ENCODE assay signal across 13 mouse cellular contexts in genomic region chr5:148181308-148181630, GRCm38 (mm10).
A peak's percentile ranks its signal among the peaks of the same experiment; 100 is the strongest.
DNase-seq lines count a peak whose midpoint lies in the region; ATAC-seq and TF ChIP-seq lines count a peak whose summit lies in the region.
"Had no signal": no experiment of that assay in that cellular context is flagged by ENCODE, and none has a peak within 500 bp of the region (broad histone marks: within the 10 kb centered on the region; RNA-seq: fewer than 3 reads in every experiment).

No protein-coding gene starts in this region.

- no peaks in the 10 kb centered on the region for H3K27me3 ChIP-seq in kidney, adult 2 months (replicated peaks; ENCODE audit: control insufficient read depth, insufficient read depth, low read length)
- no peaks in the 10 kb centered on the region for H3K27me3 ChIP-seq in hindbrain, embryonic 13.5 days
- H3K27me3 ChIP-seq in midbrain, embryonic 16.5 days (ENCODE audit: control insufficient read depth, insufficient read depth, low read depth, low read length), result no peaks in the 10 kb centered on the region
- H3K27me3 ChIP-seq: forebrain, embryonic 15.5 days had no signal

- ATAC-seq in hindbrain, embryonic 13.5 days (ENCODE audit: low FRiP score), result no peak
- ATAC-seq in midbrain, embryonic 16.5 days, result no peak
- no peak for ATAC-seq in cerebellum, adult (ENCODE audit: insufficient number of reproducible peaks, low FRiP score, low TSS enrichment)

- no peak for TF ChIP-seq POLR2A in kidney, adult 2 months (IDR thresholded peaks at IDR 0.05; ENCODE audit: low read depth, low read length)

- peaks cover 9% of the 10 kb centered on the region; the same call in 1 of the 2 replicates for H3K9me3 ChIP-seq in hindbrain, embryonic 13.5 days
- H3K9me3 ChIP-seq in midbrain, embryonic 16.5 days (replicated peaks; ENCODE audit: control insufficient read depth, low read length, poor library complexity, severe bottlenecking), result peaks cover 8% of the 10 kb centered on the region

- no peak for TF ChIP-seq CTCF in kidney, adult 2 months (conservative IDR thresholded peaks at IDR 0.05; ENCODE audit: insufficient read depth, insufficient read length, low read depth, low read length)

- H3K9ac ChIP-seq in hindbrain, embryonic 13.5 days, result no peak overlapping the region
- no peak overlapping the region for H3K9ac ChIP-seq in midbrain, embryonic 16.5 days (ENCODE audit: low read depth, low read length)
- H3K9ac ChIP-seq: forebrain, embryonic 15.5 days; liver, embryonic 14.5 days had no signal

- 46% methylated on average over 4 of the region's 4 CpGs for WGBS in kidney, adult 2 months
- 27% methylated on average over 4 of the region's 4 CpGs for WGBS in hindbrain, embryonic 13.5 days
- 27% methylated on average over 4 of the region's 4 CpGs for WGBS in midbrain, embryonic 16.5 days

- DNase-seq in heart, adult 11 months, result peak; percentile 89
- DNase-seq in heart, adult 8-10 months (ENCODE audit: low spot score), result no peak
- peak; percentile 4 for DNase-seq in kidney, postnatal 14 days
- no peak for DNase-seq in kidney, adult 2 months
- DNase-seq in retina, embryonic 14.5 days (ENCODE audit: low spot score), result no peak
- DNase-seq: adrenal gland, adult 2 months; right cerebral cortex, postnatal 4 days; thymus, postnatal 4 days had no signal

- H3K4me3 ChIP-seq in kidney, adult 2 months (ENCODE audit: insufficient read depth, low read depth, low read length), result no peak overlapping the region
- no peak overlapping the region for H3K4me3 ChIP-seq in hindbrain, embryonic 13.5 days
- no peak overlapping the region for H3K4me3 ChIP-seq in midbrain, embryonic 16.5 days (ENCODE audit: low read depth, low read length)
- H3K4me3 ChIP-seq: forebrain, embryonic 15.5 days had no signal

- H3K27ac ChIP-seq in kidney, adult 2 months (ENCODE audit: insufficient read depth, low read depth, low read length), result no peak overlapping the region
- peak overlapping the region; percentile 63 for H3K27ac ChIP-seq in hindbrain, embryonic 13.5 days
- H3K27ac ChIP-seq in midbrain, embryonic 16.5 days (ENCODE audit: low read length), result peak overlapping the region; percentile 59; the same call in 1 of the 2 replicates
- H3K27ac ChIP-seq: forebrain, embryonic 15.5 days; liver, embryonic 14.5 days had no signal

- no peaks in the 10 kb centered on the region for H3K4me1 ChIP-seq in kidney, adult 2 months (ENCODE audit: control insufficient read depth, insufficient read depth, low read length)
- H3K4me1 ChIP-seq in hindbrain, embryonic 13.5 days (replicated peaks), result peaks cover 31% of the 10 kb centered on the region
- peaks cover 10% of the 10 kb centered on the region for H3K4me1 ChIP-seq in midbrain, embryonic 16.5 days (ENCODE audit: control insufficient read depth, insufficient read depth, low read length)

- H3K4me2 ChIP-seq in hindbrain, embryonic 13.5 days, result no peak overlapping the region
- peak overlapping the region; percentile 6; the same call in 1 of the 2 replicates for H3K4me2 ChIP-seq in midbrain, embryonic 16.5 days (ENCODE audit: low read length)
- H3K4me2 ChIP-seq: forebrain, embryonic 15.5 days had no signal

- no peaks in the 10 kb centered on the region for H3K36me3 ChIP-seq in kidney, adult 2 months (ENCODE audit: control insufficient read depth, insufficient read depth, low read length)
- 0 out of 2 replicates have a peak, but pooled peaks cover 3% of the 10 kb centered on the region for H3K36me3 ChIP-seq in hindbrain, embryonic 13.5 days
- H3K36me3 ChIP-seq in midbrain, embryonic 16.5 days (ENCODE audit: control insufficient read depth, insufficient read depth, low read length), result 0 out of 2 replicates have a peak, but pooled peaks cover 3% of the 10 kb centered on the region
- H3K36me3 ChIP-seq: forebrain, embryonic 15.5 days had no signal

Comparison
In these comparisons a context has a peak if more than half of its experiments do, and no peak if none do; other contexts are left out.
1. DNase-seq: peak in heart, adult 11 months (single experiment) and kidney, postnatal 14 days (single experiment); none in heart, adult 8-10 months (single experiment), kidney, adult 2 months (single experiment) and retina, embryonic 14.5 days (single experiment).